Mouse (Mus musculus) C2C12 (cell line): ENCODE measurements around the gene Olfr1282.

Source experiments
- CEBPB ChIP-seq: IDR thresholded peaks from one replicate; pipeline ENCODE4 v1.6.1; 2011; ENCODE audit warnings: low read depth, mild to moderate bottlenecking, control low read depth, moderate library complexity
- CTCF ChIP-seq: IDR thresholded peaks from one replicate; pipeline ENCODE4 v1.5.1; 2011; ENCODE audit not compliant: control insufficient read depth, insufficient read depth, insufficient read length
- MAX ChIP-seq: IDR thresholded peaks from one replicate; pipeline ENCODE4 v1.6.1; 2011; ENCODE audit warnings: mild to moderate bottlenecking, control low read depth
- MYOD1 ChIP-seq: IDR thresholded peaks from one replicate; pipeline ENCODE4 v1.6.1; 2011; ENCODE audit warnings: low read depth; ENCODE audit not compliant: control insufficient read depth, insufficient read length
- USF1 ChIP-seq: IDR thresholded peaks from one replicate; pipeline ENCODE4 v1.6.1; 2011; ENCODE audit warnings: low read depth, mild to moderate bottlenecking, control low read depth, moderate library complexity

- TF ChIP-seq MYOD1 (no peak), CEBPB (no peak), CTCF (no peak), MAX (no peak), USF1 (no peak)
Measured at GRCm38 (mm10) chr2:111335976-111336375, at the start of gene Olfr1282.
